Mouse (Mus musculus): ENCODE measurements around the gene Irak3.

The Irak3 gene

GRCm38 (mm10) chr10:120111691-120112319 lies 90.1 kb downstream of the Irak3 start:
- no peak for DNase-seq (ENCODE audit: extremely low read depth, insufficient read length, low spot score)

GRCm38 (mm10) chr10:120100806-120101205 lies 101.1 kb downstream of the Irak3 start:
- no peak for DNase-seq (ENCODE audit: extremely low read depth, insufficient read length, low spot score)

GRCm38 (mm10) chr10:120097564-120097963 lies 104.4 kb downstream of the Irak3 start:
- no peak for DNase-seq (ENCODE audit: extremely low read depth, insufficient read length, low spot score)

GRCm38 (mm10) chr10:120095716-120096115 lies 106.2 kb downstream of the Irak3 start:
- no peak for DNase-seq (ENCODE audit: extremely low read depth, insufficient read length, low spot score)

- DNase-seq (ENCODE audit: extremely low read depth, insufficient read length, low spot score), result no peak
Measured at GRCm38 (mm10) chr10:120095136-120095535, 106.8 kb downstream of the Irak3 start.

GRCm38 (mm10) chr10:120092548-120092947 lies 109.4 kb downstream of the Irak3 start:
- DNase-seq (ENCODE audit: extremely low read depth, insufficient read length, low spot score), result no peak

Data from 3134 (cell line).